In genomic region chrX:141473470-141474302, GRCm38 (mm10) we compare ENCODE assay signal across 8 mouse cellular contexts. TPM values are rescaled to one million over a fixed set of nuclear protein-coding genes. Genes with fewer than 3 reads are reported as not detected.
DNase-seq lines count a peak whose midpoint lies in the region; ATAC-seq and TF ChIP-seq lines count a peak whose summit lies in the region.

TSS of gene Col4a6 (minus strand) at chrX:141474076.

- H3K9me3 ChIP-seq in liver, embryonic 11.5 days (ENCODE audit: control insufficient read depth, low read length) = no peaks in the 10 kb centered on the region
- H3K9me3 ChIP-seq in forebrain, embryonic 11.5 days (ENCODE audit: control insufficient read depth, low read length) = no peaks in the 10 kb centered on the region
- H3K9me3 ChIP-seq in intestine, embryonic 14.5 days (ENCODE audit: control insufficient read depth, low read length) = no peaks in the 10 kb centered on the region
- H3K9me3 ChIP-seq in lung, embryonic 14.5 days (ENCODE audit: low read depth, low read length) = no peaks in the 10 kb centered on the region
- H3K9me3 ChIP-seq in stomach, embryonic 15.5 days = no peaks in the 10 kb centered on the region

- H3K4me2 ChIP-seq in liver, embryonic 11.5 days = peak within 1 kb of the TSS; percentile 66
- peak within 1 kb of the TSS; percentile 51 for H3K4me2 ChIP-seq in forebrain, embryonic 11.5 days (ENCODE audit: low read depth, low read length, severe bottlenecking)
- peak within 1 kb of the TSS; percentile 54 for H3K4me2 ChIP-seq in intestine, embryonic 14.5 days (ENCODE audit: low read length)
- H3K4me2 ChIP-seq in lung, embryonic 14.5 days = peak within 1 kb of the TSS; percentile 60
- peak within 1 kb of the TSS; percentile 52 for H3K4me2 ChIP-seq in stomach, embryonic 15.5 days

- TF ChIP-seq CTCF in lung, embryonic 14.5 days (IDR thresholded peaks at IDR 0.05; ENCODE audit: low read depth) = no peak

- DNase-seq in liver, embryonic 11.5 days (ENCODE audit: low spot score) = peak; percentile 31
- DNase-seq in liver = no peak
- DNase-seq in forebrain, embryonic 11.5 days (ENCODE audit: low spot score) = peak; percentile 52
- peak; percentile 51 for DNase-seq in intestine, embryonic 14.5 days (ENCODE audit: low spot score)
- peak; percentile 23 for DNase-seq in lung, embryonic 14.5 days

- H3K27me3 ChIP-seq in liver, embryonic 11.5 days (replicated peaks; ENCODE audit: control insufficient read depth, insufficient read depth, low read length) = peaks cover 5% of the 10 kb centered on the region
- peaks cover 12% of the 10 kb centered on the region for H3K27me3 ChIP-seq in forebrain, embryonic 11.5 days (ENCODE audit: control insufficient read depth, insufficient read depth, low read length)
- H3K27me3 ChIP-seq in intestine, embryonic 14.5 days (replicated peaks; ENCODE audit: control insufficient read depth, insufficient read depth, low read length) = peaks cover 2% of the 10 kb centered on the region
- H3K27me3 ChIP-seq in lung, embryonic 14.5 days (ENCODE audit: insufficient read depth, low read length) = no peaks in the 10 kb centered on the region
- H3K27me3 ChIP-seq in stomach, embryonic 15.5 days (replicated peaks) = peaks cover 6% of the 10 kb centered on the region; the same call in 1 of the 2 replicates

- no peak within 1 kb of the TSS for H3K9ac ChIP-seq in liver, embryonic 11.5 days (ENCODE audit: low read depth, low read length)
- peak within 1 kb of the TSS; percentile 41; the same call in 1 of the 2 replicates for H3K9ac ChIP-seq in forebrain, embryonic 11.5 days (ENCODE audit: low read length)
- H3K9ac ChIP-seq in intestine, embryonic 14.5 days (ENCODE audit: low read length) = 0 out of 2 replicates have a peak within 1 kb of the TSS, but pooled peaks have one; percentile 22
- peak within 1 kb of the TSS; percentile 34; the same call in 1 of the 2 replicates for H3K9ac ChIP-seq in lung, embryonic 14.5 days
- no peak within 1 kb of the TSS; the same call in 1 of the 2 replicates for H3K9ac ChIP-seq in stomach, embryonic 15.5 days

- no peaks in the 10 kb centered on the region for H3K4me1 ChIP-seq in liver, embryonic 11.5 days (replicated peaks; ENCODE audit: control insufficient read depth, insufficient read depth, low read length)
- no peaks in the 10 kb centered on the region for H3K4me1 ChIP-seq in forebrain, embryonic 11.5 days (replicated peaks; ENCODE audit: control insufficient read depth, insufficient read depth, low read length)
- no peaks in the 10 kb centered on the region for H3K4me1 ChIP-seq in intestine, embryonic 14.5 days (replicated peaks; ENCODE audit: control insufficient read depth, insufficient read depth, low read length)
- no peaks in the 10 kb centered on the region for H3K4me1 ChIP-seq in lung, embryonic 14.5 days (ENCODE audit: insufficient read depth)
- no peaks in the 10 kb centered on the region for H3K4me1 ChIP-seq in stomach, embryonic 15.5 days

- H3K4me3 ChIP-seq in liver, embryonic 11.5 days (ENCODE audit: low read depth, low read length) = peak within 1 kb of the TSS; percentile 43
- peak within 1 kb of the TSS; percentile 37 for H3K4me3 ChIP-seq in forebrain, embryonic 11.5 days (ENCODE audit: low read depth, low read length)
- H3K4me3 ChIP-seq in intestine, embryonic 14.5 days (ENCODE audit: low read depth, low read length) = peak within 1 kb of the TSS; percentile 49
- H3K4me3 ChIP-seq in lung, embryonic 14.5 days (ENCODE audit: low read depth, low read length) = peak within 1 kb of the TSS; percentile 45
- peak within 1 kb of the TSS; percentile 50 for H3K4me3 ChIP-seq in stomach, embryonic 15.5 days (replicated peaks)

- H3K27ac ChIP-seq in liver, embryonic 11.5 days (ENCODE audit: low read depth, low read length) = no peak within 1 kb of the TSS
- H3K27ac ChIP-seq in forebrain, embryonic 11.5 days (ENCODE audit: low read depth, low read length) = no peak within 1 kb of the TSS
- H3K27ac ChIP-seq in intestine, embryonic 14.5 days (ENCODE audit: low read depth) = no peak within 1 kb of the TSS
- H3K27ac ChIP-seq in lung, embryonic 14.5 days (ENCODE audit: low read depth) = no peak within 1 kb of the TSS
- H3K27ac ChIP-seq in stomach, embryonic 15.5 days = no peak within 1 kb of the TSS

- H3K36me3 ChIP-seq in liver, embryonic 11.5 days (ENCODE audit: control insufficient read depth, insufficient read depth, low read length) = no peaks in the 10 kb centered on the region
- H3K36me3 ChIP-seq in forebrain, embryonic 11.5 days (ENCODE audit: control insufficient read depth, insufficient read depth, low read length) = no peaks in the 10 kb centered on the region
- H3K36me3 ChIP-seq in intestine, embryonic 14.5 days (ENCODE audit: control insufficient read depth, insufficient read depth, low read length) = no peaks in the 10 kb centered on the region
- no peaks in the 10 kb centered on the region for H3K36me3 ChIP-seq in lung, embryonic 14.5 days (ENCODE audit: insufficient read depth)
- no peaks in the 10 kb centered on the region for H3K36me3 ChIP-seq in stomach, embryonic 15.5 days

- 14% methylated on average over 16 of the region's 16 CpGs for WGBS in liver, embryonic 11.5 days
- 15% methylated on average over 16 of the region's 16 CpGs for WGBS in forebrain, embryonic 11.5 days
- WGBS in intestine, embryonic 14.5 days = 8% methylated on average over 16 of the region's 16 CpGs
- 8% methylated on average over 16 of the region's 16 CpGs for WGBS in lung, embryonic 14.5 days
- WGBS in stomach, embryonic 15.5 days = 15% methylated on average over 16 of the region's 16 CpGs

- no peak for ATAC-seq in liver, embryonic 11.5 days (replicated peaks; ENCODE audit: low FRiP score)
- ATAC-seq in forebrain, embryonic 11.5 days (replicated peaks; ENCODE audit: low FRiP score) = peak; percentile 74
- no peak for ATAC-seq in intestine, embryonic 14.5 days (replicated peaks; ENCODE audit: low FRiP score, low TSS enrichment, low read depth)
- ATAC-seq in lung, embryonic 14.5 days (ENCODE audit: insufficient read depth) = peak; percentile 55; the same call in 1 of the 2 replicates
- peak; percentile 35; the same call in 1 of the 2 replicates for ATAC-seq in stomach, embryonic 15.5 days (ENCODE audit: insufficient read depth, low FRiP score, low read depth)
- ATAC-seq in frontal cortex, adult (ENCODE audit: low TSS enrichment) = no peak
- no peak for ATAC-seq in erythroblast, adult 5-6 weeks (replicated peaks; ENCODE audit: low FRiP score, poor library complexity, severe bottlenecking)

RNA-seq across cellular contexts. Expression of gene Col4a6, which starts in this region (rescaled TPM):
- 1.5 and 1.7 TPM in 2 replicates for polyA plus RNA-seq in liver, embryonic 11.5 days (2014; fragmentation: Nextera tagmentation; extraction: Ambion mirVana)
- 1.4 and 1.6 TPM in 2 replicates for polyA plus RNA-seq in forebrain, embryonic 11.5 days (2014; fragmentation: Nextera tagmentation; extraction: Ambion mirVana)
- polyA plus RNA-seq in intestine, embryonic 14.5 days (2014; fragmentation: Nextera tagmentation; extraction: Ambion mirVana) = 3.1 and 3.6 TPM in 2 replicates
- polyA plus RNA-seq in lung, embryonic 14.5 days (2014; fragmentation: Nextera tagmentation; extraction: Ambion mirVana) = 6.9 and 7.8 TPM in 2 replicates
- polyA plus RNA-seq in stomach, embryonic 15.5 days (2015; fragmentation: Nextera tagmentation; extraction: Ambion mirVana) = 6.8 and 7.6 TPM in 2 replicates
- total RNA-seq in erythroblast, adult 5-6 weeks (2015; ENCODE audit: low replicate concordance) = not detected in 2 replicates
- total RNA-seq in erythroblast, adult 5-6 weeks (2017; ENCODE audit: low replicate concordance) = not detected in 2 replicates

Comparison
In these comparisons a context has a peak if more than half of its experiments do, and no peak if none do; other contexts are left out.
1. ATAC-seq: peak in forebrain, embryonic 11.5 days (single experiment), lung, embryonic 14.5 days (single experiment) and stomach, embryonic 15.5 days (single experiment); none in liver, embryonic 11.5 days (single experiment), intestine, embryonic 14.5 days (single experiment), frontal cortex, adult (single experiment) and erythroblast, adult 5-6 weeks (single experiment).
2. H3K9ac ChIP-seq: peak in forebrain, embryonic 11.5 days (single experiment), intestine, embryonic 14.5 days (single experiment) and lung, embryonic 14.5 days (single experiment); none in liver, embryonic 11.5 days (single experiment) and stomach, embryonic 15.5 days (single experiment).
3. Peak in every context shown above with its lines, with median percentiles within 50 percentile points of each other: H3K4me2 ChIP-seq and H3K4me3 ChIP-seq.